Mouse (Mus musculus) lung, postnatal 10 days (tissue): ENCODE measurements at regions not wholly inside any gene's neighbourhood (a gene's known extent, or its start where the extent isn't known, plus 50 kb on each side); places are given as distances from the start of the nearest gene placed in this dataset.

ENCODE experiments used
- DNase-seq: peaks from one replicate; pipeline ENCODE4 v3.0.0; 2021

- DNase-seq: no peak
These were observed 1246.3 kb upstream of the A1bg start for GRCm38 (mm10) chr15:62168958-62169590.

GRCm38 (mm10) chr15:62168522-62168921 lies 1245.7 kb upstream of the A1bg start:
- no peak for DNase-seq

DNA sequence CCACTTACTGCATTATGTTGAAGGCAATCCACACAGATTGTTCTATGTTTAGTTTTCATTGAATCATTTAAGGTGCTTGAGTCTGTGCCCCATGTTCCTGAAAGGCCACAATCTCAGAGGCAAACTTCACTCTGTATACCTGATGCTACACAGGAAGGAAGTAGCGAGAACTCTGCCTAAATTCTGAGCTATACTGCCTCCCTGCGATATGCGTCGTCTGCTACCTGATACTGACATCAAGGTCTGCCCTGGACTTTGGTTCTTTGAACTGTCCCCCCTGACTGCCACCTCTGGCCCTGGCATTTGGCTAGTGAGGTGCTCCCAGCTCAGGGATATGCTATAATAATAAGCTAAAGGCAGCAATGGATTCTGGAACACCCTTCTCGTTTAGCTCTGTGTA lies 1244.0 kb upstream of the A1bg start:
- DNase-seq: no peak

DNA sequence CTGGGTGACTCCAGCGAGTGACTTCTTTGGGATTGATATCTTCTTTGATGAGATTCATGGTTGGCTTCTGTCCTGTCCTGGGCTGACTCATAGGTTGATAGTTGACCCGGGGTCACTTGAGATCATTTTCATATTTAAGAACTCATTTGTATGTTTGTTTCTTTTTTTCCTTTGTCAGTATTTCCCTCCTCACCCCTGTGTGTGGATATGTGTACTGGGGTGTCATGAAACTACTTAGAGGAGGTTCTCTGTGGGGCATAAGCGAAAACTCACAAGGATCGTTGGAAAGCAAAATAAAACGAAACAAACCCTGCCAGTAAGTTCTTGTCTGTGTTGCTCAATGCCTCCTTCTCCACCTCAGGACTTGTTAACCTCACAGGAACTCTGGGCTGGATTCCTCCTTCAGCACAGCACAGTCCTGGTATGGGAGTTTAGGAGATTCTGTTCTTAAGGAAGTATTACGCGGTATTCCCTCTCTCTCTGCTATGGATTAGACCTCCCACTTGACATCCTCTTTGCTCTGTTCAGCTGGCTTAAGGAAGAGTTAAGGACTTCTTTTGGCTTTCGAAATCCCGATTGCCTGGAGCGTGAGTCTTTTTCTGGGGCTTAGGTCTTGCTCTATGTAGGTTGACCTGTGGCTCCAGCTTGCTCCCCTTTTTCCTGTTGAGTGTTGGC lies 1243.2 kb upstream of the A1bg start:
- DNase-seq: no peak

DNA sequence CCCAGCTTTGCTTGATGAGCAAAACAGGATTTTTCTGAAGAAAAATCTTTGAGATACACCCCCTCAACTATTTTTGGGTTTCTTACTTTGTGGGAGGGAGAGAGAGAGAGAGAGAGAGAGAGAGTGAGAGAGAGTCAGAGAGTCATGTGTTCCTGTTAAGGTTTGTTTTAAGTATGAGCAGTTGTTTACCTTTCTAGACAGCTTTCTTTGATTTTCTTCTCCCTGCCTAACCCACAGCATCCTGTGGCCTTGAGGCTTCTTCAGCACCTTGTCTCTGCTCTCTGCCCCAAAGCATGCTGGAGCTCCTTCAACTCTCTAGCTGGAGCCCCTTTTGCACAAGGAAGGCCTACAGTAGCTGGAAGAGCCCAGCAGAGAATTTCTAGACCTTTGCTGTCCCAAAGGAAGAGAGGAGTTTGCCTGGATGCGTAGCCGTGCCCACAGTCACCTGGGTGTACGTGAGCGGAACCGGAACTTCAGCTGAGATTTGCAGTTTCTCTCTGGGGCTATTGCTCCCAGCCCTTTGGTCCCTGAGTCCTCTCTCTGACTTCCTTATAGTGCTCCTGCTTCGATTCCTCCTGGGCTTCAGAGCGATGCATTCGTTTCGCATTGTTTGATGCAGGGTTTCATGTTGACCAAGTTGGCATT lies 1242.1 kb upstream of the A1bg start:
- no peak for DNase-seq

DNA sequence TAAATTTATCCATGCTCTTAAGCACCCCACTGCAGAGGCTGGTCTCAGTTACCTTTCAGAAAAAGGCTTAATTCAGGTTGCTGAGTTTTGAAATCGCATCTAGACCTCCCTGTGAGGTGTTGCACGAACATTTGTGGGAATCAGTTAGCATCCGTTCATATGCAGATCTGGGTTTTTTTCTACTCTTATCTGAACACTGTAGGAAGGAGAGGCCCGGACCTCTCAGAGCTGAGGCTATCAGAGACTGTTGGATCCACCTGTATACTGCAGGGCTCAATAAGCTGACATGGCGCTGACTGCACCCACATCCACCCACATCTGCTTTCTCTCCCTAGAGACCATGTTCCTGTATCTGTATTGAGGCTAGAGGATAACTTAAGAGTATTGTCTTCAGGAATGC lies 1240.4 kb upstream of the A1bg start:
- no peak for DNase-seq

DNA sequence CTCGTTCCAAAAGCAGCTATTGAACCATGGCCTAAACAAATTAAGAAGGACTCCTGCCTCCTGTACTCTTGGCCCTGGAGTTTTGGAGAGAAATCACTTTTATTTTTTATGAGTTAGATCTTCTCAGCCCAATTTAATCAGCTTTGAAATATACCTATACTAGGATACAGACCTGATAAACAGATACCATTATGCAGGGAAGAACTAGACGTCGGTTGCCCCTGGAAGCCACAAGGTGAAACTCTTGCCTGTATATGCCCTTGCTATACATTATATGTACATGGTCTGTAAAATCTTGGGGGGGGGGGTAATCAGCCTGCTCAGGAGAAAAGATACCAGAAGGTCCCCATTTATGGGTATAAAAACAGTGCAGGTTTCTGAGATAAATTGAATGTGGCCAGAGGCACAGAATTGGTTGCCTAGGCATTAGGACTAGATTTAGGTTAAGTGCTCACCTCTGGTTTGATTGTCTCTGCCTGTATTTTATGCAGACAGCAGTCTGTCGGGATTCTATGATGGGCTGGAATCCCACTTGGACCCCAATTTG lies 1239.9 kb upstream of the A1bg start:
- DNase-seq: no peak

DNA sequence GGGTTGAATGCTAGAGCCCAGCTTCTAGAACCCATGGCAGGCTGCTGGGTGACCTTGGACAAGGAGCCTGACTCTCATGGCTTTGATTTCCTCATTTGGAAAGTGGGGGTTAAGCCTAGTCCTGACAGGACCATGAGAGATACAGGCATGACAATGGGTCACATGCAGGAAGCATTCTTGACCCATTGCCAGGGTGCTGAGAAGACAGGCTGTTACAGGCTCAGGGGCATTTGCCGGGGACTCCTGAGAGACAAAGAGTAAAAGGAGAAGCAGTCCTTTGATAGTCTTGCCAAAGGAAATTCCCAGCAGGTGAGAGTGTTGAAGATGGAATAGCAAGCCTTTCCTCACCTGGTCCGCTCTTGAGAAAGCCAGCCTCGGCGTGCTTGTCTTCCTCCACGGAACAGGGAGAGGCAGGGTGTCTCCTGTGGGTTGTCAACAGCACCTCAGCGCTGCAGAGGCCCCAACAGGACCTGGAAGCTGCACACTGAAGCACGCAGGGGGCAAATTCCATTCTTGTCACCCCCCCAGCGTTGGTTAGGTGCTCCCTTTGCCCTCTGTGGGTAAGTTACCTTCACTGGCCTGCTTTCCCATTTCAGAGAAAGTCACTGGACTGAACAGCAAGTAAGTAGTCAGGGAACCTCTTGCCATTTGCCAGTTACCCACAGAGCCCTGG lies 1239.3 kb upstream of the A1bg start:
- peak; percentile 11 for DNase-seq

- no peak for DNase-seq
These were observed 1238.2 kb upstream of the A1bg start for GRCm38 (mm10) chr15:62161061-62161460.

DNA sequence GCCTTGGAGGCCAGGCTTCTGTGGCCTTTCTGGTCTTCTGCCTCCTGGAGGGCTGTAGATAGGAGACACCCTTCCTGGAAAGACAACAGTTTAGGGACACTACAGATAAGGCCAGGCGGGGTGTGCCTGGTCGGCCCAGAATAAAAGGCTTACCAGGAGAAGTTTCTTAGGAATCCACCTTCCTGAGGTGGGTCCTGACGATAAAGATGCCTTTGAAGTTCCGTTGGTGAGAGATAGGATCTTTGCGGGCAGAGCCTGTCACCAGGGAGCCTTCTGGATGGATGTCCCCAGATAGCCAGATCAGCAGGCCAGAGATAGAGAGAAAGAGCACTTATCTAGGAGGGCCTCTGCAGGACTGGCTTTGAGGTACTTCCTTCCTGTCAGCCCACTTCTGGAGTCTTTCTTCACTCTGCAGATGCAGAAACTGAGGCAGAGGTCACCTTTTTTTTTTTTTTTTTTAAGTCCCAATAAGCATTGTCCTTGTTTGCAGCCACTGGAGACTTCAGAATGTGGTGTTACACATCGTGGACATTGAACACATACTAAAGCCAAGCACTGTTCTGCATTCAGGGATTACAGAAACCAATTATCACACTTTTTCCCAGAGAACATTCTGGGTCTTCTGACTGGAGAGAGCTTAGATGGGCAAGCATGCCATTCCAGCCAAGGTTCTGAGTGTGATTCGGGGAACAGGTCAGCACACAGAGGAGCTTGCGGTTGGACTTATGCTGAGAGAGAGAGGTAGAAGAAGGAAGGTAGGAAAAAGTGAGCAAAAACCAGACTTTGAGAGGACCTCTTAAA lies 1236.3 kb upstream of the A1bg start:
- no peak for DNase-seq

DNA sequence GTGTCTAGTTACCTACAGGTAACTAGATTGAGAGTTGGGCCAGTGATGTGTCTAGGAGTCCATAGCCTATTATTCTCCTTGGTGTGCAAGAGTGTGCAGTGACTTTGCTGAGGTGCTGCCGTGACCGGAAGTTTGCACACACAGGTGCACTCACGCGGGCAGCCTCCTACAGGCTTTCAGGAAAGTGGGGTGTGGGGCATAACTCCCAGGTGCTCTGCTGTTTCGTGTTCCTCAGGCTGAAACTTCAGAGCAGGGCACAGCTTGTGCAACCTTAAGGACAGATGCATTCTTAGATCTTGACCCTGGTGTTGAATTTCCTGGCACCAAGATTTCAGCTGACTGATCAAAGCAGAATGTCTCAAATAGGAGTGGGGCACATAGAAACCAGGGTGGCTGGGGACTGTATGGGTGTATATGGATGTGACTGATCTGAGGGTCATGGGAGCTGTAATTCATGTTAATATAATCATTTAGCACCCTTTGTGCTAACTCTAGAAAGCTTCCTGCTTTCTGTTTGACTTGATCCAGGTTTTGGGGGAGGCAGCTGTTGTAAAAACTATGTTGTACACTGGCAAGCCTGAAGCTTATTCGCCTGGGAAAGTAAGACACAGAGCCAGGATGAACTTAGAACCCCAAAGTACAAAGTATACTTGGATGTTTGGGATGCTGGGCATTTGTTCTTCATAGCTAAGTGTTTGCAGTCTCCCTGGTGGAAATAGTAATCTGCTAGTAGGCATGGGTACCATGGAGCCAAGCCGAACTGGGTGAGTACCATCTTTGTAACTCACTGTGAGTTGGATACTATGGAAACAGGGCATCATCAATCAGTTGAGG lies 1234.6 kb upstream of the A1bg start:
- DNase-seq: no peak

GRCm38 (mm10) chr15:62153222-62153621 lies 1230.4 kb upstream of the A1bg start:
- DNase-seq: no peak

DNA sequence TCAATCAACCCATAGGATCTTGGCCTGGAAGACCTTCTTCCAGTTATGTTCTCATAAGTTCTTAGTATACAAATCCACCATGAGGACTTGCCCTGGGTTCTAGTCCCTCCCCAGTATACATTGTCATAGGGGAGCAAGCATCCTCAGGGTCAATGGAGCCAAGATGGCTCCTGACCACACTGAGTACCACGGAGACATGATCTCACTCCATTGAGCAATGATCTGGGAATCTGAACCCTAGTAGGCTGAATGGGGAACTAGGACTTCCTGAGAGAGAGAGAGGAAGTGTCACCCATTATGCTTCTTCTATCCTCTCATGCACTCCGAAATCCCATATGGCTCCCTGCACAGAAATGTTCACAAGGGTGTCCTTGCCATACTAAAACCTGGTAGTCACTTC lies 1229.3 kb upstream of the A1bg start:
- DNase-seq: no peak

DNA sequence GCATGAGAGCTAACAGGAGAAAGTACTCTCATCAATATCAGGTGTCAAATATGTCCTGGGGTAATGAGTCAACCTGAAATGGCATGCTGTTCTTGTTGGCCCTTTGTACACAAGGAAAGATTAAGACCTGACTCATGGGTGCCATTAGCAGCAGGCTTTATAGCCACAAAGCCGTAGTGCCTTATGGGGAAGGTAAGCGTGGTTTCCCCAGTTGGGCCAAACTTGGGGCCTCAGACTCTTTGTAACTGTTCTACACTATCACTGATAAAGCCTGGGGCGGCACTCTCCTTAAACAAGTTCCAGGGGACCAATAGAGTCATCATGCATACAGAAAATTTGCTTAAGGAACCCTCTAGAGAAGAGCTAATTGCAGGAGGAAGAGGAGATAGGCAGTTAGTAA lies 1228.9 kb upstream of the A1bg start:
- no peak for DNase-seq

DNA sequence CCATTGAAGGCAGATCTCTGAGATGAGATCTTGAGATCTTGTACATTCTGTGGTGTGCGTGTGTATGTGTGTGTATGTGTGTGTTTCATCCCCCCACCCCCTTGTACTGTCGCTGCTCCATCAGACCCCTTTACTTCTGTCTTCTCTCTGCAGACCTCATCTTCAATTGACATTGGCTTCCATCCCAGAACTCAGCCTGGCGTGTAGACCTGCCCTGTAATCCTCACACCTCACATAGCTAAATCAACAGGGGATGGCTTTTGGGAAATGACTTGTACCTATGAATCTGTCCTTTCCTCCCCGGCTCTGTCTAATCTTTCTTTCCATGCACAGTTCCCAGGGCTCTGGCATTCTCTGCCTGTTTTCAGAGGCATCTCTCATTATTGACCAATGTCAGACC lies 1227.5 kb upstream of the A1bg start:
- DNase-seq: no peak

DNA sequence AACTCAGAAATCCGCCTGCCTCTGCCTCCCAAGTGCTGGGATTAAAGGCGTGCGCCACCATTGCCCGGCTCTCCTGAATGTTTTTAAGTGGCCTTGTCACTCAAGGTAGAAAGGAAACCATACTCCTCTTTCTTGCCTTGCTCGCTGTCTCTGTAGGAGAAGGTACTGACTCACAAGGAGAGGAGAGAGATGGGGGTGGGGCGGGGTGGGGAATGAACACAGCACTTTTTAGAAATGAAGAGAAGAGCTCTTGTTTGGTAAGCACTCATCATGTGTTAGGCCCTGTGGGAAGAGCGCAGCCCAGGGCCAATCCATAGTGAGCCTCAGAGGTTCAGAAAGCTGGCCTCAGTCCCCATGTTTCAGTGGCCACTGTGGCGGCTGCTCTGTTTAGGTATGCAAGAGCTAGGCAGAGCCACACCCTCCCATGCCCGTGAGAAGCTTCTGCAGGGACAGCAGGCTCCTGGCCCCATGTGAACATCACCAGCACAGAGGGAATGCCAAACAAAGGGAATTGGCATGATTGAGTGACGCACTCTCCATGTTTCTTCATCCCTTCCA lies 1225.9 kb upstream of the A1bg start:
- DNase-seq: no peak

DNA sequence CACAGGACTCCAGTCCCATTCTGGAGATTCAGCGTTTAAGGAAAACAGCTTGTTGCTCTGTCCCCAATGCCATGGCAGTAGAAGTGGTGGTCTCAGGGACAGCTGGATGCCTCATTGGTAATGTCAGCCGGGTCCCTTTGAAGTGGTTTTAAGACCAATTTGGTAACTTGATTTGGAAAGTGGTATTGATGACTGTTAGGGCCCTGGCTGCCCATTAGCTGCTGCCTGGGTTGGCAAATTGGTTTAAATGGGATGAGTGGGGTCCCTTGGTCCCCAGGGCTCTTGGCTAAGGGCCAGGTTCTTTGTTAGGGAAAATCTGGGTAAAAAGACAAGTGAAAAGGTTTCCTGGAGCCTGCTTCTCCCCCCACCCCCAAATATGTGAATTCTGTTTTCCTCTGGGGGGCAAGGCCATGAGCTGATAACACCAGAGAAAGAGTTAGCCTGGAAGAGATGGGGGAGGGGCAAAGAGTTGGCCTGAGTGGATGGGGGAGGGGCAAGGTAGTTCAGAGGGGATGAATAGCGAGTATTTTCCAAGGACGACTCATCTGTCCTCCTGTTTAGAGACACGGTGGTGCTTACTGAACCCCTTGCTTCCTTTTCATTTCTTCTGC lies 1224.6 kb upstream of the A1bg start:
- DNase-seq: no peak

DNA sequence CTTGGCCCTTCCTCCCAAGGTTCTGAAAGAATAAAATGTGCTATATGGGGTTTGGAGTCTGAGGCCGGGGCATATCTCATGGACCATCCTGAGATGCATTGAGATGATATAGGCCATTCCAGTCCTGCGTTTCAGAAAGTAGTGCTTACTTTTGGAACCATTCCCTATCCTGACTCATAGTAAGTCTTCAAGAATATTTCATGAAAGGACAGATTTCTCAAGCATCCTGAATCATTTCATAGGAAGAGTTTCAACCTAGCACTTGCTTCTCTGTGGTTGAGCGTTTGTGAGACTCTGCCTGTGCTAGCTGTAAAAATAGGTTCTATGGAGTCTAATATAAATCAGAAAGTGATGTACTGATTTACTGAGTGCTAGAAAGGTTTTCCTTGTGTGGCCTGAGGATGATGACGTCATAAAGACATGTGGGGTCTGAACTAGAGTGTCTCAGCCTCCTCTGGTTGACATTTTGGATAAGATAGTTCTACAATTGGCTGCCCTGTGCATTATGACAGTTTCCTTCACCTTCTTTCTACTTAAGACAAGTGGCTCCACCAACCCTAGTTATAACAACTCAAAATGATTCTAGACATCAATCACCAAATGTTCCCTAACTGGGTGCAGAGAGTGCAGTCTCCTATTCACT lies 1223.0 kb upstream of the A1bg start:
- no peak for DNase-seq

DNA sequence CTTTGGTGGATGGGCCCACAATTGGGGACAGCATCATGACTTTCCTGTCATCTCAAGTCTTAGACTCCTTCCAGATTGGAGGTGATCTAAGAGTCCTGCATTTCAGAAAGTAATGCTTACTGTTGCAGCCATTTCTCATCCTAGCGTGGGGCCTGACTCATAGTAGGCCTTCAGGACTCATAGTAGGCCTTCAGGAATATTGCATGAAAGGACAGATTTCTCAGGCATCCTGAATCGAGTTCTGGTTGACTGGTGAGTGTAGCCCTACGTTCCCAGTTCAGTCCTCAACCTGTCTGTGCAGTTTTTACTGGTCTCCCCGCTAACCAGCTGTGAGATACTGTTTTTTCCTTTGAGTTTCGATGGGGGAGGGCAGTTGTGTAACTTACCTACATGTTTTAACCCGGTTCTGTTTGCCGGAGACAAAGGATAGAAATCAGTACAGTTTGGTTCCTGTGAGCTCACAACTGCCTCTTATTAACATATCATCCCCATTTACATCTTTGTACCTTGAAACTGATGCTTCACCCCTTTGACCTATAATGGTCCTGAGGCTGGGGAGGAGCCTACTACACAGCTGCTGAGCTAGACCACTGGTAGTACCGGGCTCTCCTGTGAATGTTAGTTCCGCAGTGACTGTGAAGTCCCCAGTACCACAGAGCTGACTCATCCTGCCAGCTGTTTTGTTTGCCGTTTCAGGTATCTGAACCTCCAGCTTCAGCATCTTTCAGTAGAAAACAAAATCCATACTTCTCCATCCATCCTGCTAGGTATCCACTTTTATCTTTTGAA lies 1222.2 kb upstream of the A1bg start:
- DNase-seq: no peak

GRCm38 (mm10) chr15:62139859-62140258 lies 1217.0 kb upstream of the A1bg start:
- DNase-seq: no peak
